Mouse (Mus musculus): ENCODE measurements at regions not wholly inside any gene's neighbourhood (a gene's known extent, or its start where the extent isn't known, plus 50 kb on each side); places are given as distances from the start of the nearest gene placed in this dataset.
A peak's percentile ranks its signal among the peaks of the same experiment; 100 is the strongest.

- no peak for DNase-seq
Observed at GRCm38 (mm10) chr14:89405011-89405712, 934.0 kb upstream of the Pcdh20 start.

DNA sequence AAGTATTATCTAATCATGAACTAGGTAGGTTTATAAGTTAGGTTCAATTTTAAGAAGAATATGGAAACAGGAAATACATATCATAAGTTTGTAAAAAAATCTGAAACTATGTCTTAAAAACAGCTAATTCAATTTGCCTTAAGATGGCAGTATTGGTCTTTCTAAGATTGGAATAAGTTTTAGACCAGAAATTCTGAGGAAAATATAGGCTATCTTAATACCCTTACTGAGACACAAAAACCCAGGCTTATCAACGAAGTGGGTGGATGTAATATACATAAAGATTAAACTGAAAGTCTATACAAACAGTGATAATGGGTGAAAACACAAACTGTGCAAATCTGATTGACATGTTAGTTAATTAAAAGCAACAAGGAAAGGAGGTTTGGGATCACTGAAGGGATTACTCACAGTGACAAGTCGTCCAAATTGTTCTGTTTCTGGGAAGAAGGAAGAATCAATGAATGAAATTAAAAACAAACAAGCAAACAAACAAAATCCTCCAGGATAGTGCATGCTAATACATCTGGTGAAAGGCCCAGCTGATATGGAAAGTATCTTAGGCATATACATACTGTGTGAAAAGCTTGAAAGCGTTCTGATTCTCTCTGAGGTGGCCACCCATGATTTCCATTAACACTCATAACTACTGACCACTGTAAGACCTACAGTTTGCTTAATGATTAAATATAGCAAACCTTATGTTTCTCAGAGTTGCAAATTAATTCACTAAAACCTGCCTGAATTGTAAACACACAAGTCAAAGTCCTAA, 931.6 kb upstream of the Pcdh20 start:
- no peak for DNase-seq

DNA sequence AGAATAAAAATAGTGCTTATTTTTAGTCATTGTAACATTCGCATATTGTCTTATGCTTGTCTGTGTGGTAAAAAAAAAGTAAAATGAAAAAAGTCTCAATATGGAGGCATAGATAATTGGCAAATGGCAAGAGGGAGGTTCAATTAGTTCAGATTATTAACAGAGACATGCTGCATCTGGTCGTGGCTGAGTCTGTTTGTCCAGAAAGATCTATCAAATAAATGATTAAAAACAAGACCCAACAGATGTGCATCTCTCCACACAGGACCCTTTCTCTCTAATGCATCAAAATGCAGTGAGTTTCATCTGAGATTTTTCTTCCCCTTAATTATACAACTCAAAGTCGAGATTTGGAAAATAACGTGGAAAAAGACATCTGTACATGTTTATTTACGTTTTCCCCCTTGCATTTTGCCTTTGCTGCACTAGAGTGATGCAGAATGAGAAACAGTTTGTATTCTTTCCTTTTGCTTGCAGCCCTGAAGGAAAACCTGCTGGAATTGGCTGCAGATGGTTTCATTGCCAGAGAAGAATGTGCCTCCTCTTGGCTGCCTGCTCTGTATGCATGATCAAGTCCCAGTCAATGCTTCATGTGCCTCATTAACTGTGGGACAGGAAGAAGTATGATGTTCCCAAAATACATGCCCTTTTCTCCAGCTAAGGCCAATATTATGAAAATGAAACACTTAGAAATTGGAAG, 886.0 kb upstream of the Pcdh20 start:
- no peak for DNase-seq

DNA sequence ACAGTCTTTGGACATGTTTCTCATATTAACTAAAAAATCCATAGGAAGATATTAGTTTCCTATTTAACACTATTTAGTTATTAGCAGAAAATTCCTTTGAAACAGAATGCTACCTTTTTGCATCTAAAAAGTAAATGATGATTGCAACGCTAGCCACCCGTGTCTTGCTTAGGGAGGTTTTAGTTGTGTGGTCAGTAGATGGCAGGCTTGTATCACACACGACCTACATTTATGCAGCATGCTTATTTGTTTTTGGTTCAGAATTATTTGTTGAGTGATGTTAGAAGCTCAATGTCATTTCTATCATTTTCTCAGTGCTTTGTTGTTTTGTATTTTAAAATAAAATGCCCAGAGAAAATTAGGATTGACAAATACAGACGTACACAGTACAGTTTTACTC, 876.8 kb upstream of the Pcdh20 start:
- DNase-seq: peak; percentile 9

DNA sequence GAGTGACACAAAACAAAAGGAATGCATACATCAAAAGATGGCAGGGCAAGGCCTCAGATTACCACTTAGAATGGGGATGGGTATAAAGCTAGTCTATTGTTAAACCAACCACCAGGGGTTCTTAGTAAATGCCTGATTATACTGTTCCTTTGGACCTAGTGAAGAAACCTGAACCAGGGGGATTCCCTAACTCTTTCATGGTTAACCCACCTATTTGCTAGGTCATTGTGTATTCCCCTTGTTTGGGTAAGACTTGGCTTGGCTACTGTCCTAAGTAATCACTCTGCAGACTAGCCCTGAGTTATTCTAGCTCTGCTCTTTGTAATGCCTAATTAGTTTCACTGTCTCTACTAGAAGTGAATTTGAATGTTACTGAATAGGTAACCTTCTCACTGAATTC, 853.9 kb upstream of the Pcdh20 start:
- DNase-seq: no peak

DNA sequence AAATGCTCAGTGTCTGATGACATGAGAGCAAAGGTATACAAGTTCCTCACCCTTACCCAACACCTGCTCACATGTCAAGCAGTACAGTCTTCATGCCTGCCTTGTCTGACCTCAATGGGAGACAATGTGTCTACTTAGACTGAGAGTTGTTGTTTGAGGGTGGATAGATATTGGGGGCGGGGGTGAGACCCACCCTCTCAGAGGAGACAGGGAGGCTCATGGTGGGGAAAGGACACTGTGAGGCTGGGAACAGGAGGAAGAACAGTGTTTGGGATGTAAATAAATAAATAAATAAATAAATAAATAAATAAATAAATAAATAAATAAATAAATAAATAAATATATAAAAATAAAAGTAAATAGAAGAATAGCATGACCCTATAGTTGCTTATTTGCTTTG, 837.3 kb upstream of the Pcdh20 start:
- no peak for DNase-seq
